In genomic region chr11:96034116-96034515, GRCm38 (mm10) we compare ENCODE assay signal across 8 mouse cellular contexts. TPM values are rescaled to one million over a fixed set of nuclear protein-coding genes. Genes with fewer than 3 reads are reported as not detected.
DNase-seq lines count a peak whose midpoint lies in the region; ATAC-seq and TF ChIP-seq lines count a peak whose summit lies in the region.

No protein-coding gene starts in this region.

- H3K4me3 ChIP-seq in cerebellum, adult 2 months (replicated peaks; ENCODE audit: insufficient read depth, low read depth, low read length): peak overlapping the region; percentile 83
- H3K4me3 ChIP-seq in testis, adult 2 months (ENCODE audit: control insufficient read depth, low read depth, low read length): peak overlapping the region; percentile 93
- H3K4me3 ChIP-seq in liver, embryonic 12.5 days: peak overlapping the region; percentile 89

- H3K36me3 ChIP-seq in testis, adult 2 months (ENCODE audit: control insufficient read depth, insufficient read depth, low read length): no peaks in the 10 kb centered on the region; the same call in 1 of the 2 replicates
- H3K36me3 ChIP-seq in liver, embryonic 12.5 days: peaks cover 22% of the 10 kb centered on the region

- H3K9me3 ChIP-seq in liver, embryonic 12.5 days (replicated peaks): no peaks in the 10 kb centered on the region

- H3K4me2 ChIP-seq in liver, embryonic 12.5 days: peak overlapping the region; percentile 86

- no peak for DNase-seq in cerebellum, adult 2 months
- no peak for DNase-seq in testis, postnatal 14 days (ENCODE audit: low spot score)
- no peak for DNase-seq in ovary, postnatal 14 days (ENCODE audit: low spot score)
- no peak for DNase-seq in adrenal gland, adult 18-20 months (ENCODE audit: low spot score in 2 of 2)
- DNase-seq in cerebellum, postnatal 14 days: no peak

- ATAC-seq in cerebellum, adult (ENCODE audit: insufficient number of reproducible peaks, low FRiP score, low TSS enrichment): no peak
- no peak for ATAC-seq in liver, embryonic 12.5 days

- no peak for TF ChIP-seq POLR2A in cerebellum, adult 2 months (IDR thresholded peaks at IDR 0.05; ENCODE audit: borderline replicate concordance, insufficient read depth, low read length)
- TF ChIP-seq POLR2A in testis, adult 2 months (IDR thresholded peaks at IDR 0.05; ENCODE audit: control insufficient read depth, low read depth, low read length): no peak

- peak overlapping the region; percentile 86 for H3K9ac ChIP-seq in liver, embryonic 12.5 days

- no peaks in the 10 kb centered on the region for H3K27me3 ChIP-seq in cerebellum, adult 2 months (ENCODE audit: control insufficient read depth, insufficient read depth, low read length)
- H3K27me3 ChIP-seq in testis, adult 2 months (ENCODE audit: control insufficient read depth, insufficient read depth, low read length): no peaks in the 10 kb centered on the region
- peaks cover 3% of the 10 kb centered on the region; the same call in 1 of the 2 replicates for H3K27me3 ChIP-seq in liver, embryonic 12.5 days (replicated peaks)

- H3K4me1 ChIP-seq in cerebellum, adult 2 months (ENCODE audit: control insufficient read depth, insufficient read depth, low read length): peaks cover 4% of the 10 kb centered on the region; the same call in 1 of the 2 replicates
- H3K4me1 ChIP-seq in testis, adult 2 months (ENCODE audit: control insufficient read depth, insufficient read depth, low read length): peaks cover 2% of the 10 kb centered on the region; the same call in 1 of the 2 replicates
- H3K4me1 ChIP-seq in liver, embryonic 12.5 days: peaks cover 46% of the 10 kb centered on the region

- H3K27ac ChIP-seq in cerebellum, adult 2 months (ENCODE audit: insufficient read depth, low read length): no peak overlapping the region
- peak overlapping the region; percentile 9 for H3K27ac ChIP-seq in testis, adult 2 months (ENCODE audit: control insufficient read depth, insufficient read depth, low read depth, low read length)
- peak overlapping the region; percentile 74; the same call in 1 of the 2 replicates for H3K27ac ChIP-seq in liver, embryonic 12.5 days

- TF ChIP-seq CTCF in cerebellum, adult 2 months (IDR thresholded peaks at IDR 0.05; ENCODE audit: borderline replicate concordance, insufficient read depth, low read depth, low read length): no peak
- no peak for TF ChIP-seq CTCF in testis, adult 2 months (IDR thresholded peaks at IDR 0.05; ENCODE audit: control insufficient read depth, insufficient read depth, insufficient replicate concordance, low read depth, low read length)

- 49% methylated on average over 8 of the region's 8 CpGs for WGBS in cerebellum, adult 2 months
- 33% methylated on average over 8 of the region's 8 CpGs for whole genome bisulfite sequencing in liver, embryonic 12.5 days (ENCODE audit: insufficient replicate concordance)

RNA-seq across cellular contexts. Expression of gene Snf8, which starts 0.6 kb away (rescaled TPM):
- 75.0 and 83.5 TPM in 2 replicates for polyA plus RNA-seq in cerebellum, adult 2 months (2012; rRNA removed)
- polyA plus RNA-seq in testis, adult 2 months (2012; rRNA removed): 51.8 and 56.4 TPM in 2 replicates
- 100 and 108 TPM in 2 replicates for polyA plus RNA-seq in liver, embryonic 12.5 days (2016; fragmentation: Nextera tagmentation; extraction: Ambion mirVana)
- 10 to 100 TPM; 81.1 to 87.0 TPM for total RNA-seq in adrenal gland, adult 18-20 months (2021)

RNA-seq across cellular contexts. Expression of gene Gip, which starts 9.8 kb away (rescaled TPM):
- not detected in 2 replicates for polyA plus RNA-seq in cerebellum, adult 2 months (2012; rRNA removed)
- polyA plus RNA-seq in testis, adult 2 months (2012; rRNA removed): 2.2 and 2.6 TPM in 2 replicates
- not detected in 2 replicates for polyA plus RNA-seq in liver, embryonic 12.5 days (2016; fragmentation: Nextera tagmentation; extraction: Ambion mirVana)
- not detected for total RNA-seq in adrenal gland, adult 18-20 months (2021)

RNA-seq across cellular contexts. Expression of gene Igf2bp1, which starts 28.4 kb away (rescaled TPM):
- polyA plus RNA-seq in cerebellum, adult 2 months (2012; rRNA removed): not detected in 2 replicates
- 6.5 and 8.1 TPM in 2 replicates for polyA plus RNA-seq in testis, adult 2 months (2012; rRNA removed)
- 33.8 and 38.3 TPM in 2 replicates for polyA plus RNA-seq in liver, embryonic 12.5 days (2016; fragmentation: Nextera tagmentation; extraction: Ambion mirVana)
- total RNA-seq in adrenal gland, adult 18-20 months (2021): under 1 TPM; 0.22 to 0.53 TPM

RNA-seq across cellular contexts. Expression of gene Ube2z, which starts 31.1 kb away (rescaled TPM):
- polyA plus RNA-seq in cerebellum, adult 2 months (2012; rRNA removed): 56.0 and 56.8 TPM in 2 replicates
- polyA plus RNA-seq in testis, adult 2 months (2012; rRNA removed): 19.1 and 21.2 TPM in 2 replicates
- 26.4 and 27.2 TPM in 2 replicates for polyA plus RNA-seq in liver, embryonic 12.5 days (2016; fragmentation: Nextera tagmentation; extraction: Ambion mirVana)
- total RNA-seq in adrenal gland, adult 18-20 months (2021): 10 to 100 TPM; 49.3 to 57.7 TPM

RNA-seq across cellular contexts. Expression of gene Atp5g1, which starts 41.4 kb away (rescaled TPM):
- polyA plus RNA-seq in cerebellum, adult 2 months (2012; rRNA removed): 696 and 758 TPM in 2 replicates
- polyA plus RNA-seq in testis, adult 2 months (2012; rRNA removed): 234 and 248 TPM in 2 replicates
- polyA plus RNA-seq in liver, embryonic 12.5 days (2016; fragmentation: Nextera tagmentation; extraction: Ambion mirVana): 657 and 705 TPM in 2 replicates
- total RNA-seq in adrenal gland, adult 18-20 months (2021): 100 to 1,000 TPM; 228 to 281 TPM
